Comparison of ENCODE assay signal across 8 mouse cellular contexts in genomic region chr13:106760232-106760875, GRCm38 (mm10).
DNase-seq lines count a peak whose midpoint lies in the region; ATAC-seq and TF ChIP-seq lines count a peak whose summit lies in the region.

No protein-coding gene starts in this region.

- no peaks in the 10 kb centered on the region for H3K27me3 ChIP-seq in hindbrain, postnatal 0 days (ENCODE audit: insufficient read depth, low read length)
- H3K27me3 ChIP-seq in hindbrain, embryonic 14.5 days (ENCODE audit: control insufficient read depth, insufficient read depth, low read length) = no peaks in the 10 kb centered on the region
- no peaks in the 10 kb centered on the region for H3K27me3 ChIP-seq in liver, embryonic 16.5 days (ENCODE audit: control insufficient read depth, insufficient read depth, low read depth, low read length)
- no peaks in the 10 kb centered on the region for H3K27me3 ChIP-seq in neural tube, embryonic 15.5 days (replicated peaks)
- H3K27me3 ChIP-seq in forebrain, embryonic 16.5 days (replicated peaks; ENCODE audit: control insufficient read depth, insufficient read depth, low read length) = no peaks in the 10 kb centered on the region

- H3K36me3 ChIP-seq in hindbrain, postnatal 0 days (ENCODE audit: insufficient read depth, low read length) = no peaks in the 10 kb centered on the region
- no peaks in the 10 kb centered on the region for H3K36me3 ChIP-seq in hindbrain, embryonic 14.5 days (replicated peaks; ENCODE audit: control insufficient read depth, insufficient read depth)
- H3K36me3 ChIP-seq in liver, embryonic 16.5 days (ENCODE audit: control insufficient read depth, insufficient read depth) = no peaks in the 10 kb centered on the region
- H3K36me3 ChIP-seq in neural tube, embryonic 15.5 days = no peaks in the 10 kb centered on the region
- no peaks in the 10 kb centered on the region for H3K36me3 ChIP-seq in forebrain, embryonic 16.5 days (ENCODE audit: control insufficient read depth, insufficient read depth)

- peak; percentile 42 for DNase-seq in hindbrain, postnatal 0 days (ENCODE audit: low spot score)
- no peak for DNase-seq in hindbrain, embryonic 14.5 days (ENCODE audit: low spot score)
- peak; percentile 68 for DNase-seq in brain, adult 2 months (ENCODE audit: low read depth, low spot score)
- peak; percentile 12 for DNase-seq in heart, postnatal 25 days (ENCODE audit: low spot score)
- DNase-seq in Muller cell, postnatal 12 days (ENCODE audit: inconsistent ontology term) = no peak

- H3K9ac ChIP-seq in hindbrain, postnatal 0 days (replicated peaks; ENCODE audit: low read length) = no peak overlapping the region
- H3K9ac ChIP-seq in hindbrain, embryonic 14.5 days = no peak overlapping the region
- no peak overlapping the region for H3K9ac ChIP-seq in liver, embryonic 16.5 days (ENCODE audit: low read depth, low read length)
- no peak overlapping the region for H3K9ac ChIP-seq in neural tube, embryonic 15.5 days (replicated peaks)
- H3K9ac ChIP-seq in forebrain, embryonic 16.5 days (replicated peaks; ENCODE audit: low read depth, low read length) = no peak overlapping the region

- no peak overlapping the region for H3K4me2 ChIP-seq in hindbrain, postnatal 0 days (ENCODE audit: low read depth, low read length)
- H3K4me2 ChIP-seq in hindbrain, embryonic 14.5 days (replicated peaks) = no peak overlapping the region
- H3K4me2 ChIP-seq in liver, embryonic 16.5 days (ENCODE audit: low read depth, low read length) = no peak overlapping the region
- no peak overlapping the region for H3K4me2 ChIP-seq in neural tube, embryonic 15.5 days
- no peak overlapping the region for H3K4me2 ChIP-seq in forebrain, embryonic 16.5 days (ENCODE audit: low read length)

- 66% methylated on average over 14 of the region's 14 CpGs for WGBS in hindbrain, postnatal 0 days
- 87% methylated on average over 14 of the region's 14 CpGs for WGBS in hindbrain, embryonic 14.5 days
- WGBS in liver, embryonic 16.5 days (ENCODE audit: insufficient replicate concordance) = 15% methylated on average over 14 of the region's 14 CpGs
- 82% methylated on average over 14 of the region's 14 CpGs for WGBS in neural tube, embryonic 15.5 days
- 85% methylated on average over 14 of the region's 14 CpGs for WGBS in forebrain, embryonic 16.5 days

- TF ChIP-seq CTCF in hindbrain, postnatal 0 days (IDR thresholded peaks at IDR 0.05; ENCODE audit: low read depth) = no peak

- no peaks in the 10 kb centered on the region; the same call in 1 of the 2 replicates for H3K4me1 ChIP-seq in hindbrain, postnatal 0 days (ENCODE audit: insufficient read depth, low read length)
- H3K4me1 ChIP-seq in hindbrain, embryonic 14.5 days (replicated peaks; ENCODE audit: control insufficient read depth, insufficient read depth, low read length) = no peaks in the 10 kb centered on the region
- no peaks in the 10 kb centered on the region for H3K4me1 ChIP-seq in liver, embryonic 16.5 days (ENCODE audit: control insufficient read depth, low read depth, low read length)
- H3K4me1 ChIP-seq in neural tube, embryonic 15.5 days = no peaks in the 10 kb centered on the region
- no peaks in the 10 kb centered on the region for H3K4me1 ChIP-seq in forebrain, embryonic 16.5 days (replicated peaks; ENCODE audit: control insufficient read depth, insufficient read depth, low read length)

- ATAC-seq in hindbrain, postnatal 0 days = peak; percentile 71; the same call in 1 of the 2 replicates
- ATAC-seq in hindbrain, embryonic 14.5 days (ENCODE audit: low FRiP score) = no peak
- ATAC-seq in liver, embryonic 16.5 days (ENCODE audit: low read depth) = peak; percentile 59
- ATAC-seq in neural tube, embryonic 15.5 days (ENCODE audit: low FRiP score) = no peak
- no peak for ATAC-seq in forebrain, embryonic 16.5 days

- no peak overlapping the region for H3K27ac ChIP-seq in hindbrain, postnatal 0 days
- H3K27ac ChIP-seq in hindbrain, embryonic 14.5 days = no peak overlapping the region
- H3K27ac ChIP-seq in liver, embryonic 16.5 days (ENCODE audit: low read length) = 0 out of 2 replicates have a peak overlapping the region, but pooled peaks have one; percentile 7
- no peak overlapping the region for H3K27ac ChIP-seq in neural tube, embryonic 15.5 days (replicated peaks)
- H3K27ac ChIP-seq in forebrain, embryonic 16.5 days (ENCODE audit: low read length) = no peak overlapping the region

- no peak overlapping the region for H3K4me3 ChIP-seq in hindbrain, postnatal 0 days (ENCODE audit: low read length)
- H3K4me3 ChIP-seq in hindbrain, embryonic 14.5 days (replicated peaks; ENCODE audit: low read length) = no peak overlapping the region
- no peak overlapping the region for H3K4me3 ChIP-seq in liver, embryonic 16.5 days (ENCODE audit: low read depth, low read length)
- no peak overlapping the region for H3K4me3 ChIP-seq in neural tube, embryonic 15.5 days (replicated peaks)
- H3K4me3 ChIP-seq in forebrain, embryonic 16.5 days (replicated peaks; ENCODE audit: low read length) = no peak overlapping the region

- intact Hi-C loops in heart, postnatal 25 days (cut with DNase I) = no loop called here

- H3K9me3 ChIP-seq in hindbrain, postnatal 0 days (ENCODE audit: low read length) = no peaks in the 10 kb centered on the region
- H3K9me3 ChIP-seq in hindbrain, embryonic 14.5 days (ENCODE audit: control insufficient read depth, low read length) = no peaks in the 10 kb centered on the region
- H3K9me3 ChIP-seq in liver, embryonic 16.5 days (replicated peaks; ENCODE audit: control insufficient read depth, low read length) = no peaks in the 10 kb centered on the region
- H3K9me3 ChIP-seq in neural tube, embryonic 15.5 days (replicated peaks) = no peaks in the 10 kb centered on the region
- no peaks in the 10 kb centered on the region for H3K9me3 ChIP-seq in forebrain, embryonic 16.5 days (ENCODE audit: control insufficient read depth, low read length)

Comparison
In these comparisons a context has a peak if more than half of its experiments do, and no peak if none do; other contexts are left out.
1. ATAC-seq: peak in hindbrain, postnatal 0 days (single experiment) and liver, embryonic 16.5 days (single experiment); none in hindbrain, embryonic 14.5 days (single experiment), neural tube, embryonic 15.5 days (single experiment) and forebrain, embryonic 16.5 days (single experiment).
2. DNase-seq: peak in hindbrain, postnatal 0 days (single experiment), brain, adult 2 months (single experiment) and heart, postnatal 25 days (single experiment); none in hindbrain, embryonic 14.5 days (single experiment) and Muller cell, postnatal 12 days (single experiment).